Mouse (Mus musculus) spleen, adult 12 weeks (tissue): Measurements from ENCODE around the gene Setd1a.
"Not testable (repeated sequence)": the region's sequence is repeated elsewhere in the genome, so short reads cannot be mapped to it uniquely, and the experiment has no call there.

ENCODE experiments used
- DNase-seq: peaks from one replicate; pipeline ENCODE4 v3.0.0; 2022; ENCODE audit warnings: low spot score

The Setd1a gene

DNA sequence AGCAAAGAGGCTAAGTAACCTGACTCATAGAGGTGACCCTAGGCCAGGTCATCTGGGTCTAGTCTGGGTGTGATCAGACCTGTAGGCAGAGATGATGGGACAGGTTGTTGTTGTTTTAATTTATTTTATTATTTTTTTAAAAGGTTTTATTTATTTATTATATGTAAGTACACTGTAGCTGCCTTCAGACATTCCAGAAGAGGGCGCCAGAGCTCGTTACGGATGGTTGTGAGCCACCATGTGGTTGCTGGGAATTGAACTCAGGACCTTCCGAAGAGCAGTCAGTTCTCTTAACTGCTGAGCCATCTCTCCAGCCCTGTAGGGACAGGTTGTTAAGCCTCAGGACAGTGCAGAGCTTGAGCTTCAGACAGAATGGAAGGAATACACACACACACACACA, 61.4 kb downstream of the Setd1a start:
- not testable (repeated sequence) for DNase-seq

DNA sequence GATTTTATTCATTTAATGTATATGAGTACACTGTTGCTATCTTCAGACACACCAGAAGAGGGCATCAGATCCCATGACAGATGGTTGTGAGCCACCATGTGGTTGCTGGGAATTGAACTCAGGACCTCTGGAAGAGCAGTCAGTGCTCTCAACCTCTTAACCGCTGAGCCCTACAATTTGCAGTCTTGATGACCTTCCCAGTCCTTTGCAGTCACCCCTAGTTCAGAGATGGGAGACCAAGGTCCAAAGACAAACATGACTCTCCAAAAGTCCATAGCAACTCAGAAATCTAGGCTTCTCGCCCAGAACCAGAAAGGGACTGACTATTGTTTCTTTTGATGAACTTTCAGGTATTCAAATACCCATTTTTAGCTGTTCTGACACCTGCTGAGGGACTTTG, 63.6 kb downstream of the Setd1a start:
- DNase-seq = not testable (repeated sequence)

DNA sequence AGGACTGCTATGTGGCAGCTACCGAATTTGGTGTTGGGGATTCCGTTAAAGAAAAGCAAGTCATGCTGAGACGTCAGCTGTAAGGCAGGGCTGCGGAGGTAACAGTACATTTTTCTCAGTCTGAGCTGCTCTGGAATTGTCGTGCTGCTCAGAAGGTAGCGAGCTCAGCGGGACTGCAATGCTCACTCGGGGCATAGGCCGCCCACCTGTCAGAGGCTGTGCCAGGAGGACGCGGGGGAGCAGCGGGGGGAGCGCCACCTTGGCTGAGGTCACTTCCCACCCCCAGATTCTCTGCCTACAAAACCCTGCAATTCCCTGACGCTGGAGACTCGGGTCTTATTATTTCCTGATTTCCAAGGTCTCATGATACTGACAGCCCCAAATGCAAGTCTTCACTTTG, 64.4 kb downstream of the Setd1a start:
- no peak for DNase-seq

DNA sequence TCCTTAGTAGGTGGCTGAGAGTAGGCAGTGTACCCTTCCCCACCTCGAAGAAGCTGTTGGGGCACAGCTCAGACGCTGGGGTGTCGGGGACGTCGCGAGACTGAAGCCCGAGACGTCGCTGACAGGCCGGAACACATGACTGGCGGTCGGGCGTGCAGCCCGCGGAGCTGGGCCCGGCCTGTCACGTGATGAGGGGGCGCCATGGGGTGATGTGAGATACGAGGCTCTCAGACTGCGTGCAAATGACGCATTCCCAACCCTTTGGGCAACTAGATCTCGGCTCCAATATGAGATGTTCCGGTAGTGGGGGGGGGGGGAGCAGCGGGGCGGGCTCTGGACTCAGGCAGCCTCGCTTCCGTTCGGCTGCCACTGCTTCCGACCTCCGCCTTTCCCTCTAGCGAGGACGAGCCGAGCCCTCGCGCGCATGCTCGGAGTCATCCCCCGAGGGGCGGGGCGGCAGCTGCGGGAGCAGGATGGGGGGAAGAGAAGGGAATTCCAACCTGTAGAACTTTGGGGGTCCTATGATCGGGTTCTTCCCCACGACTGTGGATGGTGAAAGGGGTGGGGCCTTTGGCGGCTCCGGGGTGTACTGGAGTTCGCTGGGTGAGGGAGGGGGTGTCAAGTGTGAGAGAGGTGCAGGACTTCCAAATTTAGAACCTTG, 65.0 kb downstream of the Setd1a start:
- peak; percentile 79 for DNase-seq

DNA sequence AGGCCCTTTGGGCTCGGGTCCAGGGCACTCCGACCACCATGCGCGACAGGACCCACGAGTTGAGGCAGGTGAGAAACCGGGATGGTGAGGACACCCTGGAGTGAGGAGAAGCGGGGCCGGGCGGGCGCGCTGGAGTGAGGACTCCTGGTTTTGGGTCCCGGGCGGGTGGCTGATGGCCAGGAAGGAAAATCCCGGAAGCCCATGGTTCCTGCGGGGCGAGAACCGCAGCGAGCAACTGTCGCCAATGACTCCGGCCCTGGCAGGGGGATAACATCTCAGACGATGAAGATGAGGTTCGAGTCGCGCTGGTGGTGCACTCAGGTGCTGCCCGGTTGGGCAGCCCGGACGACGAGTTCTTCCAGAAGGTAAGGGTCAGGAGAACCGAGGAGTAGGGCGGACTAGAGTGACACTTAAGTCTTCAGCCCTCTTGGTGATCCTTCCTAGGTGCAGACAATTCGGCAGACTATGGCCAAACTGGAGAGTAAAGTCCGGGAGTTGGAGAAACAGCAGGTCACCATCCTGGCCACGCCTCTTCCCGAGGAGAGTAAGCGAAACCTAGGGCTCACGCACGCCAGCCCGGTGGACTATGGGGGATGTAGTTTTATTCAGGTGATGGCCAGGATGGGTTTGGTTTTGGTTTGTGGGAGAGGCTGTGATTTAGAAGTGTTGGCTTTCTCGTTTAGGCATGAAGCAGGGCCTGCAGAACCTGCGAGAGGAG, 65.7 kb downstream of the Setd1a start:
- peak; percentile 70 for DNase-seq
